8 mouse cellular contexts compared by ENCODE assay signal in genomic region chr17:33928251-33928947, GRCm38 (mm10). TPM values are rescaled to one million over a fixed set of nuclear protein-coding genes. Genes with fewer than 3 reads are reported as not detected.
DNase-seq lines count a peak whose midpoint lies in the region; ATAC-seq lines count a peak whose summit lies in the region.

No protein-coding gene starts in this region.

- no peak for ATAC-seq in kidney, embryonic 15.5 days (replicated peaks; ENCODE audit: low FRiP score)
- ATAC-seq in hindbrain, embryonic 15.5 days (ENCODE audit: low FRiP score, low read depth), result no peak
- no peak for ATAC-seq in midbrain, embryonic 15.5 days (replicated peaks)

- H3K27me3 ChIP-seq in kidney, embryonic 15.5 days, result no peaks in the 10 kb centered on the region
- H3K27me3 ChIP-seq in embryonic facial prominence, embryonic 10.5 days (replicated peaks; ENCODE audit: low read depth, poor library complexity, severe bottlenecking), result peaks cover 3% of the 10 kb centered on the region; the same call in 1 of the 2 replicates
- H3K27me3 ChIP-seq in hindbrain, embryonic 15.5 days, result no peaks in the 10 kb centered on the region
- H3K27me3 ChIP-seq in midbrain, embryonic 15.5 days (replicated peaks), result no peaks in the 10 kb centered on the region

- peak overlapping the region; percentile 99 for H3K4me2 ChIP-seq in kidney, embryonic 15.5 days
- H3K4me2 ChIP-seq in hindbrain, embryonic 15.5 days, result peak overlapping the region; percentile 99
- H3K4me2 ChIP-seq in midbrain, embryonic 15.5 days, result peak overlapping the region; percentile 99

- H3K4me3 ChIP-seq in kidney, embryonic 15.5 days (replicated peaks), result peak overlapping the region; percentile 87
- peak overlapping the region; percentile 91 for H3K4me3 ChIP-seq in embryonic facial prominence, embryonic 10.5 days
- peak overlapping the region; percentile 93 for H3K4me3 ChIP-seq in hindbrain, embryonic 15.5 days
- H3K4me3 ChIP-seq in midbrain, embryonic 15.5 days, result peak overlapping the region; percentile 93

- H3K27ac ChIP-seq in kidney, embryonic 15.5 days, result no peak overlapping the region
- H3K27ac ChIP-seq in embryonic facial prominence, embryonic 10.5 days (replicated peaks), result peak overlapping the region; percentile 90; the same call in 1 of the 2 replicates
- peak overlapping the region; percentile 97; the same call in 1 of the 2 replicates for H3K27ac ChIP-seq in hindbrain, embryonic 15.5 days (replicated peaks)
- peak overlapping the region; percentile 93; the same call in 1 of the 2 replicates for H3K27ac ChIP-seq in midbrain, embryonic 15.5 days

- DNase-seq in kidney, postnatal 4 days, result no peak
- no peak for DNase-seq in embryonic facial prominence, embryonic 10.5 days (ENCODE audit: low spot score)
- no peak for DNase-seq in adrenal gland, postnatal 14 days
- DNase-seq in spleen, postnatal 4 days (ENCODE audit: low spot score in 2 of 2), result no peak
- no peak for DNase-seq in cerebellum, postnatal 36 days

- peaks cover 24% of the 10 kb centered on the region for H3K4me1 ChIP-seq in kidney, embryonic 15.5 days
- peaks cover 49% of the 10 kb centered on the region for H3K4me1 ChIP-seq in embryonic facial prominence, embryonic 10.5 days
- H3K4me1 ChIP-seq in hindbrain, embryonic 15.5 days (replicated peaks), result peaks cover 29% of the 10 kb centered on the region
- peaks cover 26% of the 10 kb centered on the region for H3K4me1 ChIP-seq in midbrain, embryonic 15.5 days

- no peaks in the 10 kb centered on the region for H3K9me3 ChIP-seq in kidney, embryonic 15.5 days (replicated peaks)
- no peaks in the 10 kb centered on the region for H3K9me3 ChIP-seq in embryonic facial prominence, embryonic 10.5 days
- no peaks in the 10 kb centered on the region for H3K9me3 ChIP-seq in hindbrain, embryonic 15.5 days
- no peaks in the 10 kb centered on the region for H3K9me3 ChIP-seq in midbrain, embryonic 15.5 days

- 61% methylated on average over 21 of the region's 21 CpGs for WGBS in kidney, embryonic 15.5 days
- 65% methylated on average over 21 of the region's 21 CpGs for WGBS in embryonic facial prominence, embryonic 10.5 days
- 63% methylated on average over 21 of the region's 21 CpGs for WGBS in hindbrain, embryonic 15.5 days
- 66% methylated on average over 21 of the region's 21 CpGs for WGBS in midbrain, embryonic 15.5 days

- peak overlapping the region; percentile 90 for H3K9ac ChIP-seq in kidney, embryonic 15.5 days
- peak overlapping the region; percentile 74 for H3K9ac ChIP-seq in hindbrain, embryonic 15.5 days
- peak overlapping the region; percentile 71 for H3K9ac ChIP-seq in midbrain, embryonic 15.5 days

- peaks cover 28% of the 10 kb centered on the region for H3K36me3 ChIP-seq in kidney, embryonic 15.5 days
- peaks cover 41% of the 10 kb centered on the region for H3K36me3 ChIP-seq in embryonic facial prominence, embryonic 10.5 days (replicated peaks)
- 0 out of 2 replicates have a peak, but pooled peaks cover 9% of the 10 kb centered on the region for H3K36me3 ChIP-seq in hindbrain, embryonic 15.5 days
- no peaks in the 10 kb centered on the region for H3K36me3 ChIP-seq in midbrain, embryonic 15.5 days (replicated peaks)

RNA-seq across cellular contexts. Expression of gene Rgl2, which starts 0.9 kb away (rescaled TPM):
- 30.7 and 34.5 TPM in 2 replicates for polyA plus RNA-seq in kidney, embryonic 15.5 days (2015; fragmentation: Nextera tagmentation; extraction: Ambion mirVana)
- 40.2 and 41.0 TPM in 2 replicates for polyA plus RNA-seq in embryonic facial prominence, embryonic 10.5 days (2016; fragmentation: Nextera tagmentation; extraction: Ambion mirVana)
- polyA plus RNA-seq in hindbrain, embryonic 15.5 days (2015; fragmentation: Nextera tagmentation; extraction: Ambion mirVana), result 55.1 and 60.1 TPM in 2 replicates
- 60.9 and 61.1 TPM in 2 replicates for polyA plus RNA-seq in midbrain, embryonic 15.5 days (2015; fragmentation: Nextera tagmentation; extraction: Ambion mirVana)
- total RNA-seq in adrenal gland, postnatal 14 days (2021), result 53.2 and 80.3 TPM in 2 replicates

RNA-seq across cellular contexts. Expression of gene Pfdn6, which starts 11.7 kb away (rescaled TPM):
- 171 and 183 TPM in 2 replicates for polyA plus RNA-seq in kidney, embryonic 15.5 days (2015; fragmentation: Nextera tagmentation; extraction: Ambion mirVana)
- 233 and 235 TPM in 2 replicates for polyA plus RNA-seq in embryonic facial prominence, embryonic 10.5 days (2016; fragmentation: Nextera tagmentation; extraction: Ambion mirVana)
- polyA plus RNA-seq in hindbrain, embryonic 15.5 days (2015; fragmentation: Nextera tagmentation; extraction: Ambion mirVana), result 172 and 185 TPM in 2 replicates
- 178 TPM in 2 replicates for polyA plus RNA-seq in midbrain, embryonic 15.5 days (2015; fragmentation: Nextera tagmentation; extraction: Ambion mirVana)
- 96.2 and 102 TPM in 2 replicates for total RNA-seq in adrenal gland, postnatal 14 days (2021)

RNA-seq across cellular contexts. Expression of gene Wdr46, which starts 12.1 kb away (rescaled TPM):
- 41.8 and 44.0 TPM in 2 replicates for polyA plus RNA-seq in kidney, embryonic 15.5 days (2015; fragmentation: Nextera tagmentation; extraction: Ambion mirVana)
- 62.1 and 66.0 TPM in 2 replicates for polyA plus RNA-seq in embryonic facial prominence, embryonic 10.5 days (2016; fragmentation: Nextera tagmentation; extraction: Ambion mirVana)
- 24.3 and 26.5 TPM in 2 replicates for polyA plus RNA-seq in hindbrain, embryonic 15.5 days (2015; fragmentation: Nextera tagmentation; extraction: Ambion mirVana)
- 25.9 and 26.2 TPM in 2 replicates for polyA plus RNA-seq in midbrain, embryonic 15.5 days (2015; fragmentation: Nextera tagmentation; extraction: Ambion mirVana)
- 32.9 and 35.7 TPM in 2 replicates for total RNA-seq in adrenal gland, postnatal 14 days (2021)

RNA-seq across cellular contexts. Expression of gene Zbtb22, which starts 12.7 kb away (rescaled TPM):
- 17.5 and 19.3 TPM in 2 replicates for polyA plus RNA-seq in kidney, embryonic 15.5 days (2015; fragmentation: Nextera tagmentation; extraction: Ambion mirVana)
- 19.6 and 21.1 TPM in 2 replicates for polyA plus RNA-seq in embryonic facial prominence, embryonic 10.5 days (2016; fragmentation: Nextera tagmentation; extraction: Ambion mirVana)
- polyA plus RNA-seq in hindbrain, embryonic 15.5 days (2015; fragmentation: Nextera tagmentation; extraction: Ambion mirVana), result 17.1 TPM in 2 replicates
- polyA plus RNA-seq in midbrain, embryonic 15.5 days (2015; fragmentation: Nextera tagmentation; extraction: Ambion mirVana), result 18.1 and 18.3 TPM in 2 replicates
- 25.5 and 34.5 TPM in 2 replicates for total RNA-seq in adrenal gland, postnatal 14 days (2021)

RNA-seq across cellular contexts. Expression of gene Tapbp, which starts 12.7 kb away (rescaled TPM):
- 28.3 and 35.9 TPM in 2 replicates for polyA plus RNA-seq in kidney, embryonic 15.5 days (2015; fragmentation: Nextera tagmentation; extraction: Ambion mirVana)
- 9.9 and 11.8 TPM in 2 replicates for polyA plus RNA-seq in embryonic facial prominence, embryonic 10.5 days (2016; fragmentation: Nextera tagmentation; extraction: Ambion mirVana)
- 30.5 and 33.2 TPM in 2 replicates for polyA plus RNA-seq in hindbrain, embryonic 15.5 days (2015; fragmentation: Nextera tagmentation; extraction: Ambion mirVana)
- polyA plus RNA-seq in midbrain, embryonic 15.5 days (2015; fragmentation: Nextera tagmentation; extraction: Ambion mirVana), result 23.6 and 28.6 TPM in 2 replicates
- total RNA-seq in adrenal gland, postnatal 14 days (2021), result 132 and 145 TPM in 2 replicates
